Mouse (Mus musculus) heart, embryonic 13.5 days (tissue): ENCODE measurements around the gene Zfp704. TPM values are rescaled to one million over a fixed set of nuclear protein-coding genes. Genes with fewer than 3 reads are reported as not detected.

Experiments
- ATAC-seq: fragments of 200-750 bp; cut with Nextera tagmentation; 2 replicates; pipeline ENCODE4 v1.8.0; 2017; ENCODE audit warnings: moderate TSS enrichment; ENCODE audit not compliant: insufficient number of reproducible peaks, low FRiP score, low TSS enrichment; ENCODE audit errors: extremely low read depth
- H3K27ac ChIP-seq: fragments of 300-500 bp; sonication (generic); replicated peaks from 2 replicates; pipeline ENCODE4 v1.5.1; 2015; ENCODE audit warnings: moderate library complexity, mild to moderate bottlenecking, inconsistent platforms
- H3K27me3 ChIP-seq: fragments of 300-500 bp; sonication (generic); replicated peaks from 2 replicates; pipeline ENCODE4 v1.6.1; 2015; ENCODE audit warnings: mild to moderate bottlenecking, inconsistent platforms
- H3K36me3 ChIP-seq: fragments of 300-500 bp; sonication (generic); 2 replicates; pipeline ENCODE4 v1.6.1; 2015; ENCODE audit warnings: mild to moderate bottlenecking, inconsistent platforms
- H3K4me1 ChIP-seq: fragments of 300-500 bp; sonication (generic); 2 replicates; pipeline ENCODE4 v1.6.1; 2015; ENCODE audit warnings: inconsistent platforms
- H3K4me2 ChIP-seq: fragments of 300-500 bp; sonication (generic); 2 replicates; pipeline ENCODE4 v1.6.1; 2015; ENCODE audit warnings: inconsistent platforms, mild to moderate bottlenecking, moderate library complexity
- H3K4me3 ChIP-seq: fragments of 300-500 bp; sonication (generic); 2 replicates; pipeline ENCODE4 v1.5.1; 2015; ENCODE audit warnings: moderate library complexity, mild to moderate bottlenecking, inconsistent platforms
- H3K9ac ChIP-seq: fragments of 300-500 bp; sonication (generic); 2 replicates; pipeline ENCODE4 v1.6.1; 2015; ENCODE audit warnings: inconsistent platforms, mild to moderate bottlenecking, moderate library complexity
- H3K9me3 ChIP-seq: fragments of 300-500 bp; sonication (generic); 2 replicates; pipeline ENCODE4 v1.6.1; 2016; ENCODE audit warnings: inconsistent platforms
- WGBS: fragments of 180-500 bp; shearing (Covaris S2); methylation state at CpG from one replicate; pipeline ENCODE4 v1.1.7; 2015; ENCODE audit warnings: mixed read lengths; 5-methylcytosine and 5-hydroxymethylcytosine counted together
- polyA plus RNA-seq: library from polyadenylated mRNA; unstranded; fragments of >200 nt; fragmentation: Nextera tagmentation; extraction: Ambion mirVana; gene quantifications from 2 replicates; pipeline ENCODE4 v1.2.1, GENCODE M21; 2015

Zfp704 gene
- polyA plus RNA-seq, 1 experiment from 2014 or later = 6.5 TPM

GRCm38 (mm10) chr3:9481956-9482355, 127.9 kb downstream of the Zfp704 start:
- Histone ChIP-seq H3K9me3 (no peaks in the 10 kb centered on the region), H3K27me3 (no peaks in the 10 kb centered on the region), H3K4me1 (peaks cover 34% of the 10 kb centered on the region), H3K36me3 (no peaks in the 10 kb centered on the region), H3K9ac (no peak overlapping the region), H3K4me3 (no peak overlapping the region), H3K27ac (0 out of 2 replicates have a peak overlapping the region, but pooled peaks have one; percentile 20), H3K4me2 (no peak overlapping the region)
- ATAC-seq = no peak
- WGBS = 80% methylated on average over 4 of the region's 4 CpGs

GRCm38 (mm10) chr3:9481358-9481757, 128.5 kb downstream of the Zfp704 start:
- H3K4me3 ChIP-seq = no peak overlapping the region
- no peak overlapping the region for H3K4me2 ChIP-seq
- no peaks in the 10 kb centered on the region for H3K9me3 ChIP-seq
- H3K4me1 ChIP-seq = peaks cover 34% of the 10 kb centered on the region
- H3K9ac ChIP-seq = no peak overlapping the region
- peak; percentile 42; the same call in 1 of the 2 replicates for ATAC-seq
- 28% methylated on average over 6 of the region's 6 CpGs for WGBS
- no peaks in the 10 kb centered on the region for H3K36me3 ChIP-seq
- H3K27ac ChIP-seq = peak overlapping the region; percentile 20; the same call in 1 of the 2 replicates
- no peaks in the 10 kb centered on the region for H3K27me3 ChIP-seq

- Histone ChIP-seq H3K9me3 (no peaks in the 10 kb centered on the region), H3K27ac (peak overlapping the region; percentile 20; the same call in 1 of the 2 replicates), H3K4me1 (peaks cover 34% of the 10 kb centered on the region), H3K9ac (no peak overlapping the region), H3K4me3 (no peak overlapping the region), H3K4me2 (no peak overlapping the region), H3K36me3 (no peaks in the 10 kb centered on the region), H3K27me3 (no peaks in the 10 kb centered on the region)
- no peak for ATAC-seq
- WGBS = 70% methylated on average over 5 of the region's 5 CpGs
Measured at GRCm38 (mm10) chr3:9480936-9481335, 128.9 kb downstream of the Zfp704 start.

GRCm38 (mm10) chr3:9477386-9477785, 132.5 kb downstream of the Zfp704 start:
- Histone ChIP-seq H3K27me3 (no peaks in the 10 kb centered on the region), H3K4me3 (no peak overlapping the region), H3K4me2 (no peak overlapping the region), H3K36me3 (peaks cover 8% of the 10 kb centered on the region; the same call in 1 of the 2 replicates), H3K9ac (no peak overlapping the region), H3K27ac (no peak overlapping the region), H3K4me1 (peaks cover 16% of the 10 kb centered on the region), H3K9me3 (no peaks in the 10 kb centered on the region)
- 81% methylated on average over 2 of the region's 2 CpGs for WGBS
- no peak for ATAC-seq

GRCm38 (mm10) chr3:9476336-9476735, 133.5 kb downstream of the Zfp704 start:
- no peak overlapping the region for H3K9ac ChIP-seq
- H3K4me1 ChIP-seq = peaks cover 7% of the 10 kb centered on the region
- no peak overlapping the region for H3K27ac ChIP-seq
- no peak for ATAC-seq
- no peaks in the 10 kb centered on the region for H3K9me3 ChIP-seq
- peaks cover 8% of the 10 kb centered on the region; the same call in 1 of the 2 replicates for H3K36me3 ChIP-seq
- H3K4me2 ChIP-seq = no peak overlapping the region
- 85% methylated on average over 3 of the region's 3 CpGs for WGBS
- H3K27me3 ChIP-seq = no peaks in the 10 kb centered on the region
- H3K4me3 ChIP-seq = no peak overlapping the region

- Histone ChIP-seq H3K4me2 (no peak overlapping the region), H3K4me3 (no peak overlapping the region), H3K27ac (no peak overlapping the region), H3K27me3 (no peaks in the 10 kb centered on the region), H3K9me3 (no peaks in the 10 kb centered on the region), H3K9ac (no peak overlapping the region), H3K4me1 (no peaks in the 10 kb centered on the region), H3K36me3 (peaks cover 8% of the 10 kb centered on the region; the same call in 1 of the 2 replicates)
- ATAC-seq = no peak
- 79% methylated on average over 5 of the region's 5 CpGs for WGBS
Measured at GRCm38 (mm10) chr3:9475501-9475900, 134.4 kb downstream of the Zfp704 start.

- Histone ChIP-seq H3K27me3 (no peaks in the 10 kb centered on the region), H3K9me3 (no peaks in the 10 kb centered on the region), H3K36me3 (peaks cover 11% of the 10 kb centered on the region), H3K4me2 (no peak overlapping the region), H3K4me3 (no peak overlapping the region), H3K27ac (no peak overlapping the region), H3K4me1 (no peaks in the 10 kb centered on the region), H3K9ac (no peak overlapping the region)
- ATAC-seq = no peak
- WGBS = 87% methylated on average over 6 of the region's 6 CpGs
Measured at GRCm38 (mm10) chr3:9474331-9474730, 135.6 kb downstream of the Zfp704 start.

- 41% methylated on average over 3 of the region's 3 CpGs for WGBS
- no peak for ATAC-seq
- H3K4me3 ChIP-seq = no peak overlapping the region
Measured at GRCm38 (mm10) chr3:9466287-9466686, 143.6 kb downstream of the Zfp704 start.

GRCm38 (mm10) chr3:9465731-9466130, 144.2 kb downstream of the Zfp704 start:
- Histone ChIP-seq H3K4me3 (no peak overlapping the region), H3K9ac (no peak overlapping the region), H3K4me2 (no peak overlapping the region), H3K36me3 (peaks cover 19% of the 10 kb centered on the region), H3K9me3 (no peaks in the 10 kb centered on the region), H3K27me3 (no peaks in the 10 kb centered on the region), H3K27ac (no peak overlapping the region), H3K4me1 (peaks cover 19% of the 10 kb centered on the region)
- ATAC-seq = no peak
- 63% methylated on average over 4 of the region's 4 CpGs for WGBS

More at GRCm38 (mm10) chr3:9466287-9466686, 143.6 kb downstream of the Zfp704 start:
- H3K9ac ChIP-seq = no peak overlapping the region
- H3K4me1 ChIP-seq = peaks cover 17% of the 10 kb centered on the region
- H3K36me3 ChIP-seq = peaks cover 18% of the 10 kb centered on the region
- H3K27me3 ChIP-seq = no peaks in the 10 kb centered on the region
- H3K4me2 ChIP-seq = no peak overlapping the region
- no peak overlapping the region for H3K27ac ChIP-seq
- H3K9me3 ChIP-seq = no peaks in the 10 kb centered on the region

- Histone ChIP-seq H3K4me2 (no peak overlapping the region), H3K9me3 (no peaks in the 10 kb centered on the region), H3K27ac (peak overlapping the region; percentile 82), H3K36me3 (peaks cover 22% of the 10 kb centered on the region), H3K4me1 (peaks cover 19% of the 10 kb centered on the region), H3K27me3 (no peaks in the 10 kb centered on the region), H3K4me3 (no peak overlapping the region), H3K9ac (no peak overlapping the region)
- no peak; the same call in 1 of the 2 replicates for ATAC-seq
- 66% methylated on average over 5 of the region's 5 CpGs for WGBS
Measured at GRCm38 (mm10) chr3:9461660-9462059, 148.2 kb downstream of the Zfp704 start.

GRCm38 (mm10) chr3:9460284-9460683, 149.6 kb downstream of the Zfp704 start:
- peaks cover 22% of the 10 kb centered on the region for H3K36me3 ChIP-seq
- no peaks in the 10 kb centered on the region for H3K27me3 ChIP-seq
- no peaks in the 10 kb centered on the region for H3K9me3 ChIP-seq
- no peak overlapping the region for H3K27ac ChIP-seq
- peaks cover 22% of the 10 kb centered on the region for H3K4me1 ChIP-seq
- no peak overlapping the region for H3K9ac ChIP-seq
- WGBS = 85% methylated on average over 6 of the region's 6 CpGs
- no peak overlapping the region for H3K4me2 ChIP-seq
- H3K4me3 ChIP-seq = no peak overlapping the region
- ATAC-seq = no peak

GRCm38 (mm10) chr3:9456380-9456890, 153.4 kb downstream of the Zfp704 start:
- H3K27me3 ChIP-seq = no peaks in the 10 kb centered on the region
- no peak overlapping the region for H3K4me3 ChIP-seq
- H3K9me3 ChIP-seq = no peaks in the 10 kb centered on the region
- H3K4me1 ChIP-seq = peaks cover 18% of the 10 kb centered on the region
- H3K9ac ChIP-seq = no peak overlapping the region
- no peak for ATAC-seq
- WGBS = 71% methylated on average over 10 of the region's 10 CpGs
- peaks cover 12% of the 10 kb centered on the region; the same call in 1 of the 2 replicates for H3K36me3 ChIP-seq
- H3K4me2 ChIP-seq = no peak overlapping the region
- no peak overlapping the region for H3K27ac ChIP-seq
